Mouse (Mus musculus) liver, embryonic 13.5 days (tissue): ENCODE measurements around the gene Iqcj. TPM values are rescaled to one million over a fixed set of nuclear protein-coding genes. Genes with fewer than 3 reads are reported as not detected.
"Not testable (repeated sequence)": the region's sequence is repeated elsewhere in the genome, so short reads cannot be mapped to it uniquely, and the experiment has no call there.

ENCODE experiments used
- ATAC-seq: fragments of 200-750 bp; cut with Nextera tagmentation; 2 replicates; pipeline ENCODE4 v1.8.0; 2017; ENCODE audit warnings: low read depth, mild to moderate bottlenecking, moderate number of reproducible peaks, moderate library complexity
- DNase-seq: peaks from one replicate; pipeline ENCODE4 v3.0.0; 2022
- H3K27ac ChIP-seq: fragments of 300-500 bp; sonication (generic); 2 replicates; pipeline ENCODE4 v1.5.1; 2015; ENCODE audit warnings: moderate library complexity, mild to moderate bottlenecking, inconsistent platforms
- H3K27me3 ChIP-seq: fragments of 300-500 bp; sonication (generic); 2 replicates; pipeline ENCODE4 v1.6.1; 2015; ENCODE audit warnings: mild to moderate bottlenecking, inconsistent platforms
- H3K36me3 ChIP-seq: fragments of 300-500 bp; sonication (generic); 2 replicates; pipeline ENCODE4 v1.6.1; 2015; ENCODE audit warnings: mild to moderate bottlenecking, inconsistent platforms
- H3K4me1 ChIP-seq: fragments of 300-500 bp; sonication (generic); replicated peaks from 2 replicates; pipeline ENCODE4 v1.6.1; 2015; ENCODE audit warnings: inconsistent platforms
- H3K4me2 ChIP-seq: fragments of 300-500 bp; sonication (generic); 2 replicates; pipeline ENCODE4 v1.6.1; 2015; ENCODE audit warnings: inconsistent platforms, mild to moderate bottlenecking, moderate library complexity
- H3K4me3 ChIP-seq: fragments of 300-500 bp; sonication (generic); replicated peaks from 2 replicates; pipeline ENCODE4 v1.5.1; 2015; ENCODE audit warnings: mild to moderate bottlenecking, inconsistent platforms
- H3K9ac ChIP-seq: fragments of 300-500 bp; sonication (generic); 2 replicates; pipeline ENCODE4 v1.6.1; 2015; ENCODE audit warnings: mild to moderate bottlenecking, inconsistent platforms
- H3K9me3 ChIP-seq: fragments of 300-500 bp; sonication (generic); replicated peaks from 2 replicates; pipeline ENCODE4 v1.6.1; 2016; ENCODE audit warnings: inconsistent platforms
- WGBS: fragments of 180-500 bp; shearing (Covaris S2); methylation state at CpG from one replicate; pipeline ENCODE4 v1.1.7; 2015; ENCODE audit not compliant: insufficient replicate concordance; 5-methylcytosine and 5-hydroxymethylcytosine counted together
- polyA plus RNA-seq: library from polyadenylated mRNA; unstranded; fragments of >200 nt; fragmentation: Nextera tagmentation; extraction: Ambion mirVana; gene quantifications from 2 replicates; pipeline ENCODE4 v1.2.1, GENCODE M21; 2015

The Iqcj gene
- polyA plus RNA-seq, 1 experiment from 2014 or later, result not detected

GRCm38 (mm10) chr3:68096724-68097431 lies 204.9 kb downstream of the Iqcj start:
- Histone ChIP-seq H3K27me3 (no peaks in the 10 kb centered on the region), H3K4me2 (no peak overlapping the region), H3K9ac (no peak overlapping the region), H3K27ac (no peak overlapping the region), H3K4me1 (no peaks in the 10 kb centered on the region), H3K36me3 (no peaks in the 10 kb centered on the region), H3K9me3 (no peaks in the 10 kb centered on the region), H3K4me3 (no peak overlapping the region)
- ATAC-seq (no peak), DNase-seq (no peak)
- WGBS, result 61% methylated on average over 4 of the region's 4 CpGs

DNA sequence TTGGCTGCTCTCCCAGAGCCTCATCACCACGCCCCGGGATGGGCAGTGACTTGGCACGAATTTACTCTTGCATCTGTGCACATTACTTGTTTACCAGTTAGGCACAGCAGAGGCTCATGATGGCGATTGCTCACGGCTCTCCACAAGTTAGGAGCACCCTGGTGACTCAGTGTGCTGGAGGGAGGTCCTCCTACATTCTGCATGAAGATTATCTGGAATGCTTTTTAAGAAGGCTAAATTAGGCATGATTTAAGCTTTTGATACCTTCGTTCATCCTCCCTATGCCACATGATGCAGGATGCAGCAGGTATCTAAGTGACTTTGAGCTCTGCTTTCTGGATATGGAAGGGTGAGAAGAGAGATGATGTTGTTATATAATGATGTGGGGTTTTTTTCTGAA lies 207.5 kb downstream of the Iqcj start:
- not testable (repeated sequence) for H3K4me2 ChIP-seq, H3K9ac ChIP-seq, H3K9me3 ChIP-seq, H3K4me3 ChIP-seq, H3K4me1 ChIP-seq, DNase-seq, H3K27ac ChIP-seq, H3K27me3 ChIP-seq, H3K36me3 ChIP-seq, ATAC-seq
- 57% methylated on average over 6 of the region's 6 CpGs for WGBS

DNA sequence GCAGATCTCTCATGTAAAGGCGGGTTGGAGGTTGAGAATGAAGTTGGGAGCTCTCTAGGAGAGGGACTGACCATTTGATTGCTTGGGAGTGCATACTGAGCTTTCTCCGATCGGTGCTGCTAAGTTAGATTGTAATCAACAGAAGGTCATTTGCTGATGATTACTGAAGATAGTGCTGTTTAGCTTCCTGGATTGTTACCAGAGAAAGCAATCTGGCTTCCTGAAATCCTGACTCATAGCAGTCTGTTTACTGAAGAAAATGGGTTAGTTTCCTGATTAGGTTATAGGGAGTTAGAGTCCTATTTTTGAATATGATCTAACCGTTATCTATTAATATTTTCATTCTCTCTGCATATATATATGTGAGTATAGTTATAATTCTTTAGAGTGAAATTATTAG lies 209.3 kb downstream of the Iqcj start:
- H3K27ac ChIP-seq, result no peak overlapping the region
- WGBS, result 50% methylated on average over 4 of the region's 4 CpGs
- DNase-seq, result no peak

GRCm38 (mm10) chr3:68105081-68105685 lies 213.2 kb downstream of the Iqcj start:
- H3K4me1 ChIP-seq, result no peaks in the 10 kb centered on the region
- H3K4me3 ChIP-seq, result no peak overlapping the region
- no peak overlapping the region for H3K9ac ChIP-seq
- no peak overlapping the region for H3K4me2 ChIP-seq
- no peaks in the 10 kb centered on the region for H3K27me3 ChIP-seq
- no peaks in the 10 kb centered on the region for H3K9me3 ChIP-seq
- no peaks in the 10 kb centered on the region for H3K36me3 ChIP-seq
- WGBS, result 45% methylated on average over 2 of the region's 2 CpGs
- ATAC-seq (no peak), DNase-seq (no peak)
- H3K27ac ChIP-seq, result no peak overlapping the region

More for the DNA sequence above, 209.3 kb downstream of the Iqcj start:
- Histone ChIP-seq H3K9me3 (no peaks in the 10 kb centered on the region), H3K4me1 (no peaks in the 10 kb centered on the region), H3K9ac (no peak overlapping the region), H3K36me3 (no peaks in the 10 kb centered on the region), H3K4me3 (no peak overlapping the region), H3K4me2 (no peak overlapping the region), H3K27me3 (no peaks in the 10 kb centered on the region)
- no peak for ATAC-seq

Other genes starting within 250 kb of the Iqcj start
- not detected in 2 replicates for gene Iqschfp, start within 50 bp of the Iqcj start, polyA plus RNA-seq
- 2.9 and 3.0 TPM in 2 replicates for gene Schip1, start 172.6 kb downstream of the Iqcj start, polyA plus RNA-seq